10 mouse cellular contexts compared by ENCODE assay signal in genomic region chr7:97427778-97428420, GRCm38 (mm10). TPM values are rescaled to one million over a fixed set of nuclear protein-coding genes. Genes with fewer than 3 reads are reported as not detected.
A peak's percentile ranks its signal among the peaks of the same experiment; 100 is the strongest.
DNase-seq lines count a peak whose midpoint lies in the region; ATAC-seq lines count a peak whose summit lies in the region.
"Had no signal": no experiment of that assay in that cellular context is flagged by ENCODE, and none has a peak within 500 bp of the region (broad histone marks: within the 10 kb centered on the region; RNA-seq: fewer than 3 reads in every experiment).

No protein-coding gene starts in this region.

- H3K4me1 ChIP-seq in hindbrain, embryonic 15.5 days (replicated peaks) = peaks cover 19% of the 10 kb centered on the region
- peaks cover 21% of the 10 kb centered on the region for H3K4me1 ChIP-seq in hindbrain, embryonic 13.5 days (replicated peaks)
- peaks cover 16% of the 10 kb centered on the region for H3K4me1 ChIP-seq in neural tube, embryonic 13.5 days (replicated peaks)
- peaks cover 19% of the 10 kb centered on the region for H3K4me1 ChIP-seq in stomach, embryonic 16.5 days (ENCODE audit: control insufficient read depth, insufficient read depth, low read length)

- H3K9me3 ChIP-seq in hindbrain, embryonic 15.5 days = no peaks in the 10 kb centered on the region
- no peaks in the 10 kb centered on the region for H3K9me3 ChIP-seq in hindbrain, embryonic 13.5 days
- H3K9me3 ChIP-seq in neural tube, embryonic 13.5 days = no peaks in the 10 kb centered on the region
- no peaks in the 10 kb centered on the region for H3K9me3 ChIP-seq in stomach, embryonic 16.5 days (replicated peaks; ENCODE audit: control insufficient read depth, low read length)
- H3K9me3 ChIP-seq: liver, embryonic 13.5 days had no signal

- 75% methylated on average over 5 of the region's 5 CpGs for WGBS in hindbrain, embryonic 15.5 days
- WGBS in hindbrain, embryonic 13.5 days = 75% methylated on average over 5 of the region's 5 CpGs
- WGBS in neural tube, embryonic 13.5 days = 84% methylated on average over 5 of the region's 5 CpGs
- WGBS in stomach, embryonic 16.5 days = 76% methylated on average over 5 of the region's 5 CpGs

- no peak for DNase-seq in neural tube, embryonic 10.5 days (ENCODE audit: extremely low spot score, low spot score)
- peak; percentile 53 for DNase-seq in cerebellum, adult 8-10 months
- no peak for DNase-seq in right cerebral cortex, postnatal 4 days
- DNase-seq: kidney, adult 8-10 months; liver, embryonic 13.5 days had no signal

- H3K4me2 ChIP-seq in hindbrain, embryonic 15.5 days = no peak overlapping the region
- no peak overlapping the region for H3K4me2 ChIP-seq in hindbrain, embryonic 13.5 days
- no peak overlapping the region for H3K4me2 ChIP-seq in neural tube, embryonic 13.5 days
- H3K4me2 ChIP-seq in stomach, embryonic 16.5 days (ENCODE audit: low read depth, low read length) = no peak overlapping the region
- H3K4me2 ChIP-seq: liver, embryonic 13.5 days had no signal

- 0 out of 2 replicates have a peak, but pooled peaks have one; percentile 35 for ATAC-seq in hindbrain, embryonic 15.5 days (ENCODE audit: low FRiP score, low read depth)
- no peak for ATAC-seq in hindbrain, embryonic 13.5 days (ENCODE audit: low FRiP score)
- ATAC-seq in neural tube, embryonic 13.5 days (ENCODE audit: low read depth) = no peak
- no peak for ATAC-seq in stomach, embryonic 16.5 days (ENCODE audit: insufficient read depth, low FRiP score)
- ATAC-seq in monocyte, adult 5-6 weeks (replicated peaks; ENCODE audit: insufficient number of reproducible peaks, low FRiP score, low TSS enrichment, poor library complexity, severe bottlenecking) = no peak

- H3K36me3 ChIP-seq in hindbrain, embryonic 15.5 days = no peaks in the 10 kb centered on the region
- no peaks in the 10 kb centered on the region for H3K36me3 ChIP-seq in hindbrain, embryonic 13.5 days
- no peaks in the 10 kb centered on the region for H3K36me3 ChIP-seq in neural tube, embryonic 13.5 days
- H3K36me3 ChIP-seq in stomach, embryonic 16.5 days (ENCODE audit: control insufficient read depth, insufficient read depth, low read length) = no peaks in the 10 kb centered on the region
- H3K36me3 ChIP-seq: liver, embryonic 13.5 days had no signal

- no peaks in the 10 kb centered on the region for H3K27me3 ChIP-seq in hindbrain, embryonic 15.5 days
- H3K27me3 ChIP-seq in hindbrain, embryonic 13.5 days = no peaks in the 10 kb centered on the region
- H3K27me3 ChIP-seq in neural tube, embryonic 13.5 days = no peaks in the 10 kb centered on the region
- no peaks in the 10 kb centered on the region for H3K27me3 ChIP-seq in stomach, embryonic 16.5 days (ENCODE audit: control insufficient read depth, insufficient read depth, low read length)
- H3K27me3 ChIP-seq: liver, embryonic 13.5 days had no signal

- H3K27ac ChIP-seq in hindbrain, embryonic 15.5 days (replicated peaks) = peak overlapping the region; percentile 48
- H3K27ac ChIP-seq in hindbrain, embryonic 13.5 days = no peak overlapping the region
- H3K27ac ChIP-seq in neural tube, embryonic 13.5 days (replicated peaks) = peak overlapping the region; percentile 7; the same call in 1 of the 2 replicates
- H3K27ac ChIP-seq in stomach, embryonic 16.5 days (ENCODE audit: low read length) = peak overlapping the region; percentile 53; the same call in 1 of the 2 replicates
- H3K27ac ChIP-seq: liver, embryonic 13.5 days had no signal

- H3K4me3 ChIP-seq in hindbrain, embryonic 15.5 days = no peak overlapping the region
- H3K4me3 ChIP-seq in hindbrain, embryonic 13.5 days = no peak overlapping the region
- no peak overlapping the region for H3K4me3 ChIP-seq in neural tube, embryonic 13.5 days
- no peak overlapping the region for H3K4me3 ChIP-seq in stomach, embryonic 16.5 days (replicated peaks; ENCODE audit: low read length)
- H3K4me3 ChIP-seq: liver, embryonic 13.5 days had no signal

- no peak overlapping the region for H3K9ac ChIP-seq in hindbrain, embryonic 15.5 days
- H3K9ac ChIP-seq in hindbrain, embryonic 13.5 days = no peak overlapping the region
- no peak overlapping the region for H3K9ac ChIP-seq in neural tube, embryonic 13.5 days
- H3K9ac ChIP-seq in stomach, embryonic 16.5 days (ENCODE audit: low read length) = no peak overlapping the region
- H3K9ac ChIP-seq: liver, embryonic 13.5 days had no signal

RNA-seq across cellular contexts. Expression of gene Thrsp, which starts 10.4 kb away (rescaled TPM):
- 2.4 and 3.3 TPM in 2 replicates for polyA plus RNA-seq in hindbrain, embryonic 15.5 days (2015; fragmentation: Nextera tagmentation; extraction: Ambion mirVana)
- polyA plus RNA-seq in hindbrain, embryonic 13.5 days (2015; fragmentation: Nextera tagmentation; extraction: Ambion mirVana) = 1.8 and 2.6 TPM in 2 replicates
- 0.99 and 1.5 TPM in 2 replicates for polyA plus RNA-seq in neural tube, embryonic 13.5 days (2015; fragmentation: Nextera tagmentation; extraction: Ambion mirVana)
- polyA plus RNA-seq in stomach, embryonic 16.5 days (2015; fragmentation: Nextera tagmentation; extraction: Ambion mirVana) = 1.2 and 4.1 TPM in 2 replicates
- total RNA-seq in monocyte, adult 5-6 weeks (2017) = not detected in 3 replicates
- polyA plus RNA-seq: liver, embryonic 13.5 days had no signal

RNA-seq across cellular contexts. Expression of gene Kctd14, which starts 23.2 kb away (rescaled TPM):
- polyA plus RNA-seq in hindbrain, embryonic 15.5 days (2015; fragmentation: Nextera tagmentation; extraction: Ambion mirVana) = 1.2 and 1.5 TPM in 2 replicates
- 1.1 and 1.5 TPM in 2 replicates for polyA plus RNA-seq in hindbrain, embryonic 13.5 days (2015; fragmentation: Nextera tagmentation; extraction: Ambion mirVana)
- polyA plus RNA-seq in neural tube, embryonic 13.5 days (2015; fragmentation: Nextera tagmentation; extraction: Ambion mirVana) = 1.2 and 2.2 TPM in 2 replicates
- polyA plus RNA-seq in stomach, embryonic 16.5 days (2015; fragmentation: Nextera tagmentation; extraction: Ambion mirVana) = 25.9 and 37.1 TPM in 2 replicates
- total RNA-seq in monocyte, adult 5-6 weeks (2017) = 0.48 to 0.97 TPM (median 0.85 TPM) in 3 replicates

RNA-seq across cellular contexts. Expression of gene Ndufc2, which starts 28.1 kb away (rescaled TPM):
- 440 and 478 TPM in 2 replicates for polyA plus RNA-seq in hindbrain, embryonic 15.5 days (2015; fragmentation: Nextera tagmentation; extraction: Ambion mirVana)
- polyA plus RNA-seq in hindbrain, embryonic 13.5 days (2015; fragmentation: Nextera tagmentation; extraction: Ambion mirVana) = 445 and 471 TPM in 2 replicates
- polyA plus RNA-seq in neural tube, embryonic 13.5 days (2015; fragmentation: Nextera tagmentation; extraction: Ambion mirVana) = 431 and 478 TPM in 2 replicates
- 292 and 373 TPM in 2 replicates for polyA plus RNA-seq in stomach, embryonic 16.5 days (2015; fragmentation: Nextera tagmentation; extraction: Ambion mirVana)
- total RNA-seq in monocyte, adult 5-6 weeks (2017) = 50.0 to 98.9 TPM (median 90.5 TPM) in 3 replicates

RNA-seq across cellular contexts. Expression of gene Ints4, which starts 52.9 kb away (rescaled TPM):
- 41.4 and 42.5 TPM in 2 replicates for polyA plus RNA-seq in hindbrain, embryonic 15.5 days (2015; fragmentation: Nextera tagmentation; extraction: Ambion mirVana)
- 50.0 and 50.9 TPM in 2 replicates for polyA plus RNA-seq in hindbrain, embryonic 13.5 days (2015; fragmentation: Nextera tagmentation; extraction: Ambion mirVana)
- polyA plus RNA-seq in neural tube, embryonic 13.5 days (2015; fragmentation: Nextera tagmentation; extraction: Ambion mirVana) = 48.0 and 58.4 TPM in 2 replicates
- polyA plus RNA-seq in stomach, embryonic 16.5 days (2015; fragmentation: Nextera tagmentation; extraction: Ambion mirVana) = 52.8 and 56.1 TPM in 2 replicates
- 23.7 to 41.9 TPM (median 34.0 TPM) in 3 replicates for total RNA-seq in monocyte, adult 5-6 weeks (2017)

RNA-seq across cellular contexts. Expression of gene Alg8, which starts 56.5 kb away (rescaled TPM):
- 14.8 and 16.2 TPM in 2 replicates for polyA plus RNA-seq in hindbrain, embryonic 15.5 days (2015; fragmentation: Nextera tagmentation; extraction: Ambion mirVana)
- polyA plus RNA-seq in hindbrain, embryonic 13.5 days (2015; fragmentation: Nextera tagmentation; extraction: Ambion mirVana) = 16.5 and 17.4 TPM in 2 replicates
- 16.2 TPM in 2 replicates for polyA plus RNA-seq in neural tube, embryonic 13.5 days (2015; fragmentation: Nextera tagmentation; extraction: Ambion mirVana)
- 38.5 and 42.5 TPM in 2 replicates for polyA plus RNA-seq in stomach, embryonic 16.5 days (2015; fragmentation: Nextera tagmentation; extraction: Ambion mirVana)
- total RNA-seq in monocyte, adult 5-6 weeks (2017) = 1.9 to 8.3 TPM (median 4.5 TPM) in 3 replicates
